Mouse (Mus musculus) layer of hippocampus, postnatal 10 days (tissue): Measurements from ENCODE around the gene Arap1. TPM values are rescaled to one million over a fixed set of nuclear protein-coding genes. Genes with fewer than 3 reads are reported as not detected.

ENCODE experiments used
- DNase-seq, 2 experiments: peaks; one replicate each; pipeline ENCODE4 v3.0.0; 2021; ENCODE audit warnings: low spot score in 2 of 2
- total RNA-seq, 2 experiments: library from RNA; stranded (reverse); gene quantifications; 2 replicates each; pipeline ENCODE4 v1.2.3; 2021

Gene Arap1
- total RNA-seq, 2 experiments from 2014 or later: 19.1 to 24.0 TPM

DNA sequence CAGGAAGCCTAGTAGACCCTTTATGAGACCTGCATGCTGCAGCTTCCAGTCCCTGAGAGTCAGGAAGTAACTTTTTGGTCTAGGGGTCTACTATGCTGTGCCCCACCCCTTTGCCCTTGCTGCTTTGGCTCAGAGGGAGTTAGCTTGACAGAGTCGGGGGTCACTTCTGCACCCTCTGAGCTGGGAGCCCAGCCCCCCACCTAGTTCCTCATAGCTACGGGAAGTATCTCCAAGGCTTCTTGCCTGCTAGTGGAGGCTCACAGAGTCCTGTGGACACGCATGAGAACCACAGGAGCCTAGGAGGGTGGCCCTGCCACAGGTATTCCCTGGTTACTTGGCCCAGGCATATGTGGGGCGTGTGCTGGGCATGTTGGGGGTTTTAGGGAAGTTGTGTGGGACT lies 13.2 kb downstream of the Arap1 start:
- no peak for DNase-seq

DNA sequence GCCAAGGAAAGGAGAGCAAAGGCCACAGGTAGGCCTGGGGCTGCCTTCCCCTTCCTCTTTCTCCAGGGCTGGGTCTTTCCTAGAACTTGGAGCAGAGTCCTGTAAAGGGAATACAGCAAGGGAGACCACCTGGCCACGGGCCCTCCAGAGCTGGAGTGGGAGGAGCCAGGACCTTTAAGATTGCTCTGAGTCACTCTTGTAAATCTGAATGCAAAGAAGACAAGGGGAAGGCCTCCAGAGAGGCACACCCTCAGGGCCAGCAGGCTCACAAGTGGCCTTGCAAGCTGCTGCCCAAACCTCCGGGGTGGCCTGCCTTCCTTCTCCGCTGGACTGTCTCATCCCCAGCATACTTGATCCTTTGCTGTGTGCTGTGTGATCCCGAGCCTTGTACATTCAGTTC lies 13.9 kb downstream of the Arap1 start:
- DNase-seq: no peak

DNA sequence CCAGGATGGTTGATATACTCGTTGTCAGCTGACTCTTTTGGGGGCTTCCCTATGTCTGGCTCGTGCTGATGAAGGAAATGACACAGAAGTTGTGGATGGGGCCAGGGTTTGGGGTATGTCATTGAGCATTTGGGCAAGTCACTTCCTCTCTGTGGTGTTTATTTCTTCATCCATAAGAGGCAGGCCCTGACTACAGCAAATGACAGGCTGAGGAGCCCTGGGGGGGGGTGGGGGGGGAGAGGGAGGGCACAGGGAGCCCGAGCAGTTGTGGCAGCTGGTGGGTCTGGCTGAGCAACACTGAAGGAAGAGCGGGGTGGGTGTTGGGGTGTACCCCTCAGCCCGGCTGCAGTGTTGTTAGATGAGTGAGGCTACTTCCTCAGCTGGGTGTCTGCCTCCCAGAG lies 14.9 kb downstream of the Arap1 start:
- no peak for DNase-seq

DNA sequence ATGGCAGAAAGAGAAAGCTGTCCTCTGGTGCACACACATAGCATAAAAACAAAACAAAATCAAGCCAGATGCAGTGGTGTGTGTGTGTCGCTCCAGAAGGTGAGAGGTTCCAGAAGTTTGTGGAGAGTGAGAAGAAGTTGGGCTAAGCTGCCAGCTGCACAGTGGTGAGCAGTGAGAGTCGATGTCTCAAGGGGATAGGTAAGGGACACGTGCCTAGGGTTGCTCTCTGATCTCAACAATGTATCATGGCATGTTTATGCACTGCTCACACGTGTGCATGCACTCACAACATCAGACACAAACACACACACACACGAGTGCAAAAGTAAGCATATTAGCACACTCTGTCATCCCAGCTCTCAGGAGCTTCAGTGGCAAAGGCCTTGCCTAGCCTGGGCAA lies 16.0 kb downstream of the Arap1 start:
- no peak for DNase-seq

DNA sequence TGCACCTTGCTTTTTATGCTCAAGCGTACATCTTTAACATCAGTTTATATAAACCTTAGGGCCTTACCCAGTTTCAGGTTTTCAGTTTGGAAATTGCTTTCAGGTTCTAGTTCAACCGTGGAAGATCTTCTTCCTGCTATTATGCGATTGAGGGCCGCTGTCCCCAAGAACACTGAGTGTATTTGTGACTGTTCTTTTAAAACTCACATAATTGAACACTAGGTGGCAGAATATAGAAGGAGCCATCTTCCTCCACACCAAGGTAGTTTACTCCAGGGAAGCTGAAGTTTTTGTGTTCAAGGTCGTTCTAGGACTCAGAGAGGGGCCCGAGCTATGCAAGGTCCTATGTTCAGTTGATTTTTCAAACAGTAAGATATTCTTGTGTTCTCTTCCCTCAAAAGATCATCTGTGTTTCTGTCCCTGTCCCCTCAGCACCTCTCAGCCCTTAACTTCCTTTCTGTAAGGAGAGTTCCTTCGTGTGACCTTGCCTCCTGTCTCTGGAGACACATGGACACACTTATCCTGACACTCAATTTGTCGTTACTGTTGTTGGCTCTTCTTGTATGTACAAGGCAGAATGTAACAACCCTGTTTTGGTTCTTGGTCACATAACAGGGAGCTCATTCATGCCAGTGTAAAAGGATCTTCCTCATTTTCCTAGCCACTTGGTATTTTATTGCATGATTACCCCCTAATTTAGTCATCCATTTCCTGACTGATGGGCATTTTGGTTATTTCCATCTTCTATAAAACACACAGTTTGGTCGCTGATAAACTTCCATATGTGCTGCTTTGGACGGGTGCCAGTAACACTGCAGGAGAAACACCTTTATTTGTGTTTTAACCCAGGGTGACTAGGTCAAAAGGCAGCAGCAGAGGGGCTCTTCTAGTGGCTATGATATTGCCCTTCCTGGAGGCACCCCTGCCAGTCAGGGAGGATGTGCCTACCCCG lies 20.3 kb downstream of the Arap1 start:
- DNase-seq: no peak

DNA sequence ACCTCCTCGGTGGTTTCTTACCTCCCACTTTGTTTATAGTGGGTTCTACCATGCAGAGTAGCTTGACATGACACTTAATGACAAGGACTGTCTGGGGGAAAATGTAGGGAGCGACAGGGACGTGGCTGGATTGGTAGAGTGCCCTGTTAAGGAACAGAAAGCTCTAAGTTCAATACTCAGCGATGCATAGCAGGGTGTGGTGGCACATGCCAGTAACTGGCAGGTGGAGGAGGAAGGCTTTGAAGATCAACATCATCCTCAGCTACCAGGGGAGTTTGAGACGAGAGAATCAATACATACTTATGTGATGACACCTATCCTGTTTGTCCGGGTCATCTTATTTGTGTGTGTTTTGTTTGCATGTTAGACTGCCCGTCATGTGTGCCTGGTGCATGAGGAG lies 21.8 kb downstream of the Arap1 start:
- no peak for DNase-seq

DNA sequence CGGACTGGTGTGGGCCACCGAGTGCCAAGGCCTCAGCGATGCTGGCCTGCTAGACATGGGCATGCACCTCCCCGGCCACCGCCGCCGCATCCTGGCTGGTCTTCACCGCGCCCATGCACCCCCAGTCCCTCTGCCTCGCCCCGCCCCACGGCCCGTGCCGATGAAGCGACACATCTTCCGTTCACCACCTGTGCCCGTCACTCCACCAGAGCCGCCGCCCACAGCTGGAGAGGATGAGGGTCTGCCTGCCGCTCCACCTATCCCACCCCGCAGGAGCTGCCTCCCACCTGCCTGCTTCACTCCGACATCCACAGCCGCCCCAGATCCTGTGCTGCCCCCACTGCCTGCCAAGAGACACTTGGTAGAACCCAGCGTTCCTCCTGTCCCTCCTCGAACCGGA lies 25.2 kb downstream of the Arap1 start:
- no peak for DNase-seq

DNA sequence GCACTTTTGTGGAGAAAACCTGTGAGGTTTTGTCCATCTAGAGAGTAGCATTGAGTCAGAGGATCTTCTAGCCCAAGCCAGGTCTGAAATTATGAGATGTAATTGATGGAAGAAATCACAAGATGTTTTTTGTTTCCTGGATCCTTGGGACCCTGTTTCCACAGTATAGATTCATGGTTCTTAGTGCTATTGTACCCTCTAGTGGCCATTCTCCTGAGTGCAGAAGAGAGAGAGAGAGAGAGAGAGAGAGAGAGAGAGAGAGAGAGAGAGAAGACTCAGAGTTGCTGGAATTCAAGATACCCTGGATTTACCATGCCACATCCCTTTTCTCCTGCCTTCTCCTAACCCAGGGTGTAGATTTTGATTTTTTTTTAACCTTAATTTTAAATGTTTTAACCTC lies 26.3 kb downstream of the Arap1 start:
- DNase-seq: no peak

DNA sequence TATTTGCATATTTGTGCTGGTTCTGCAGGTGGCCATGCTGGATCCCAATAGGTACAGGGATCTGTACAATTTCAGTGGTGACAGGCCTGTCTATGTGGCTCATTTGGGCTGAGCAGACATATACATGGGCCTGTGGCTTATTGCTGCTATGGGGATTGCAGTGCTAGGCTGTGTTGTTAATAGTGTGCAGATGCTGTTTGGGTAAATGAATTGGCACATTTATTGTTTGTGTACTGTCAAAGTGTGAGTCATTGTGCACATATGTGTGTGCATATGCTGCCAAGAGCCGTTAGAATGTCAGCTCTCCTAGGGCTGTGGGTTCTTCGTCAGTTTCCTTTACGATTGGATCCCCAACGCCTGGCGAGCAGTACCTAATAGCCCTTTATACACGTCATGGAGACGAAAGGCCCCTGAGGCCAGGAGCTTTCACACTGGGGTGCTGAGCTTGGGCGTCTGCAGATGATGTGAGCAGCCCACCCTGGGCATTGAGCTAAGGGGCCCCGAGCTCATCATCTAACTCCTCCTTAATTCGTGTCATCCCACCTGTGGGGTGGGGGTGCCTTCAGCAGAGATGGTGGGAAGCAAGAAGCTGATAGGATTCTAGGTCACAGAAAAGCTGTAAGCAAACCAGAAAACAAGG lies 29.0 kb downstream of the Arap1 start:
- DNase-seq: no peak

DNA sequence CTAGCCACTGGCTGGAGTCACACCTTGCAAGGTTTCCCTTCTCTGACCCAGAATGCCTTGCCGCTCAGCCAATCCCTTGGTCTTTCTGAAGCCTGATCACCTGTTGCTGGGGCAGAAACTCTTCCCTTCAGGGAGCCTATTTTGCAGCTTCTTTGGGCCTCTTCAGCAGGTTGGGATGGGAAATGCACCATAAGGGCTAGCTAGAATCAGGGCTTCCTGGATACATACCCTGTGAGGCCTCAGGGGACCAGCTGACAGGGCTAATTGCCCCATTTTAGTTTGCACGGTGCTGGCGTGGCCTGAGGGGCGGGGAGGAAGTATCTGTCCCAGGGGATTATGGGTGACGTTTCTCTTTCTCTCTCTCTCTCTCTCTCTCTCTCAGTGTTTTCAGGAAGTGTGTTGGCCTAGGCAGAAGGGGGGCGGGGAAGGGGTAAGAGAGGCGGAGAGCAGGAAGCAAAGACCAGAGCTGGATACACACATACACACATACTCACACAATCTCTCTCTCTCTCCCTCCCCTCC lies 29.9 kb downstream of the Arap1 start:
- DNase-seq: no peak

DNA sequence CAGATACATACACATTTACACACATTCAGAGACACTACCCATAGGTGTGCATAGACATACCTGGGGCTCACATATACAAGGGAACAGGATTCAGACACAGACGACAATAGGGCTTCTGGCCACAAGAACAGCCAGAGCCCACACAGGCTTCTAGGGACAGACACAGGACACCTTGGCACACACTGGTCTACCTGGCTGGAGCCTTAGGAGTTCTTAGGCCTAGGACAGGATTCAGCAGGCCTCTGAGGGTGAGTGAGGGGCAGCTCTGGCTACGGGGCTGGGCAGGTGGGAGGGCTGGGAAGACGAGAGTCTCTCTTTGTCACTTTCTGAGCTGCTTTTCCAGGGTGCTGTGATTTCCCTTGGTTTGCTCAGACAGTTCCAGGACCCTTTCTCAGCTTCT lies 30.4 kb downstream of the Arap1 start:
- DNase-seq: no peak

DNA sequence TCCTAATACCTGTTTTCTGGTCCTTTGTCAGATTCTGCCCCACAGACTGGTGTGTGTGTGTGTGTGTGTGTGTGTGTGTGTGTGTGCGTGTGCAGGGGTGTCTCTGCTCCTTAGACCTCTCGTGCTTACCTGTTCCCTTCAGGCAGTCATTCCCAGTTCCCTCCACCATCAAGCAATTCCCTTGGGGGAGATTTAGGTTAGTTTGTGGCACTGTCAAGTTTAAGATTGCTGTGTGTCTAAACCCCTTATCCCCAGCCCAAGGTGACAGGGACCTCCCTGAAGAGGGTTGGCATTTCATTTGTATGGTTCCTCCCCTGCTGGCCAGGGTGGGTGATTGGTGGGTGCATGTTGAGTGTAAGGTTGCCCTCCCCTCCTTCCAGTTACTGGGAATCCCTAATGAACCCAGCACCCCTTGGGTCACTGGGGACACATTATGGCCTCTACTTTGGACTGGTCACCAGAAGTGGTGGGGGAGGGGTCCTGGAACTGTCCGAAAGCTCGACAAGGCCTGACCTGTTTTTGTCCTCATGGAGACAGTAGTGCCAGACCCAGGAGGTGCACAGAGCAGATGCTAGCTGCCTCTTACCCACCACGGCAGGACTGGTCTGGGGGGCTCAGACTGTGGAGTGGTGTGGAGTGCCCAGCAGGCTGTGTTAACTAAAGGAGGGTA lies 31.1 kb downstream of the Arap1 start:
- DNase-seq: no peak

DNA sequence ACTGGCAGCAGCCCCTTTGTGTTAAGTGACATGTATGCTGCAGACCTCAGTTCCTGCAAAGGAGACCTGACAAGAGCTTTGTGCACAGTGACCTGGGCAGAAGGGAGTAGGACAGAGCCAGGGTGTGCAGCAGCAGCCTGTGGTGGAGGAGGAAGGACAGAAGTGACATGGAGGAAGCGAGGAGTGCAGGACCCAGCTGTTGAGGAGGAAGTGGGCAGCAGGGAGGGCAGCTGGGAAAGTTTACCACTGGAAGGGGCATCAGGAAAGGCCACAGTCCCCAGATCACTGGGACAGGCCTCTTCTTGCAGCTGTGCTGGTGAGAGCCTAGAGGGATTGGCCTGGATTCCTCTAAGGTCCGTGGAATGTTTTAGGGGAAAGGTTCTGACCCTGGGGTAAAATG lies 31.9 kb downstream of the Arap1 start:
- no peak for DNase-seq

DNA sequence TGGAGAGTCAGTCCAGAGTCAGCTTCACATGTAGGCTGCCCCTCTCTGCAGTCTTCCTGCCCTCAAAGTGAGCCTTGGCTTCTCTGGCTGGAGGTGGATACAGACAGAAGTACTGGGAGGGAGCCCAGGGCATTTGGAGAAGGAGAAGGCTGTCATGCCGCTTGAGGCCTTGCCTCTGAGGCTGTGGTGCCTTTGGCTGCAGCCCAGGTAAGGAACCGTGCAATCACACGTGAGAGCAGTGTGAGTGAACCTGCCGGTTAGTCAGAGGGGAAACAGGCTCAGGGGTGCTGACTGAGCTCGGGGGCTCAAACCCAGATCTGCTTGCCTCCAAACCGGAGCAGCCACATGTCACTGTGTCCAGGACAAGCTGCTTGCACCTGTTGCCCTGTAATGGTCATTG lies 33.6 kb downstream of the Arap1 start:
- no peak for DNase-seq

DNA sequence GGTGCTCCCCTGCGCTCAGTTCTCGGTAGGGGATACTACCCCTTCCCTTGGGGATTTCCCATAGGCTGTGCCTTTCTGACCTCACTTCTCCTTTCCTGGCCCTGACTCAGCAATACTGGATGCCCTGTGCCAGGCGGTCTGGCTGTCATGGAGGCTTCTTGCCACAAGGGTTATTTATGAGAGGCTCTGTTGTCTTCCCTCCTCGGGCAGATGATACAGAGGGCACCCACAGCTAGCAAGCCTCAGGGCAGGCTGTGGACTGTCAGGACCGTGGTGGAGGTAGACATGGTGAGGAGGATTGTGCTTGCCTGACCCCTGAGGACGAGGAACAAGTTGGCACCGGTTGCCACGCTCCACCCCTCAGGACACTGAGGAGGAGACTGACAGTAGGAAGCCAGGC lies 34.5 kb downstream of the Arap1 start:
- no peak for DNase-seq

DNA sequence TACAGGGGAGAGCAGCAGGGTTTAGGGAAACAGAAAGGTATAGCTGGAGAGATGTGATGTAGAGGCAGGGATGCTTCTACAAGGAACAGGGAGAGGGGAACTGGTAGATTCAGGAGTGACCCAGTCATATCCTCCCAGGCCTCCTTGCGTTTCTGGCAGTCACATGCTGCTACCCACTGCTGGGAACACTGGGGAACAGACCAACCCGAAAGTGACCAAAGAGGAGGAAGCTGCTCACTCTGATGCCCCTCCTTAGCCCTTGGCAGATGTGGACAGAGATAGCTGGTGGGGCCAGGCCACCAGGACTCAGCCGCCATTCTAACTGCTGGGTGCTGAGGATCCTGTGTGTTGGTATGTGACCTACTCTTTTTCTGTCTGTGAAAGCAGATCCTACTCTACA lies 35.9 kb downstream of the Arap1 start:
- DNase-seq: no peak

DNA sequence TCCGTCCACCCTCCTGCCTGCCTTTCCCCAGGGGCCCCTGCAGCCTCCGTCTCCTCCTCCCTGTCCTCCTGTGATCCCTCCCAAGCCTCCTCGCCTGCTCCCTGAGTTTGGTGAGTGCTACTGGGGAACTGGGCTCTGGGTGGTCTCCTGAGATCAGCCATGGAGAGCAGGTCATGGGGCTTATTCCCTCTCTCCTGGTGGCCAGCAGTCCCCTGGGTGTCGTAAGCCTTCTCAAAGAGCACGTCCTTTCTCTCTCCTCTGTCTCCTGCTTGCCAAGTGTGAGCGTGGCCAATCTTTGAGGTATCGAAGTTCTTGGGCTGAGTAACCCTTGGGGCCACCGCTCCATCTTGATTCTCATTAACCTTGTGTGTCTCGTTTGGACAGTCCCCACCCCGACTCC lies 37.1 kb downstream of the Arap1 start:
- DNase-seq: no peak

DNA sequence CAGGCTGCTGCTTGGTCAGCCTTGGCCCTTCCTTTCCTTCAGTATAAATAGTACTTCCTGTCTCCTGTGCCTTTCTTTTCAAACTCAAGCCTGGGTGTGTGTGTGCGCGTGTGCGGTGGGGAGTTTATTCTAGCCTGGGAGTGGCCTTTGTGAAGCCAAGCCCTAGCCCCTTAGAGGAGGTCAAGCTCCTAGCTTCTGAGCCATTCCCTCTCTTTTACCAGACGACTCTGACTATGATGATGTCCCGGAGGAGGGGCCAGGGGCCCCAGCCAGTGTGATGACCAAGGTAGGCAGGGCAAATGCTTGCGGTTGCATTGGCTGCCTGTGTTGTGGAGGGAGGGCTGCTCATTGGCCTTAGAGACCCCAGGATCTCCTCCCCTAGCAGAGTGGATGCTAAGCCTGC lies 37.5 kb downstream of the Arap1 start:
- no peak for DNase-seq

DNA sequence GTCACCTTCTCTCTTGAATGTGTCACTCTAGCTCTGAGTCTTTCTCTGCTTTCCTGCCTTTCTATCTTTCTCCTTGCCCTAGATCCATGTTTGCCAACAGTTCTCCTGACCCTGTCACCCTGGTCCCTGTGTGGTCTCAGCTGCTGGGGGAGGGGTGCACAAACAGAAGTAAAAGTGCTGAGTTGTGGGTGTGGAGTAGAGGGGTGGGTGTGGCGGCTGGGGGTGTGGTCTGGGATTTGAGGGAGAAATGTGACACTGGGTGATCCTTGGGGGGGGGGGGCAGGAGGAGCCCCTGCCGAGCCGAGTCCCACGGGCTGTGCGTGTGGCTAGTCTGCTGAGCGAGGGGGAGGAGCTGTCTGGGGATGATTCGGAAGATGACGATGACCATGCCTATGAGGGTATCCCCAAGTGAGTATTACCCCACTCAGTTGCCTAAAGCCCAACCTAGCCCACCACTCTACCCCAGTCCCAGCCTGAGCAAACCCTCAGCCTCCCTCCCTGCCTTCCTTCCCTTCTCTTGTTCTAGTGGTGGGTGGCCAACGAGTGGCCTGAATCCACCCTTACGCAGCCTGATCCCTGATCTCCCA lies 38.1 kb downstream of the Arap1 start:
- DNase-seq: no peak

DNA sequence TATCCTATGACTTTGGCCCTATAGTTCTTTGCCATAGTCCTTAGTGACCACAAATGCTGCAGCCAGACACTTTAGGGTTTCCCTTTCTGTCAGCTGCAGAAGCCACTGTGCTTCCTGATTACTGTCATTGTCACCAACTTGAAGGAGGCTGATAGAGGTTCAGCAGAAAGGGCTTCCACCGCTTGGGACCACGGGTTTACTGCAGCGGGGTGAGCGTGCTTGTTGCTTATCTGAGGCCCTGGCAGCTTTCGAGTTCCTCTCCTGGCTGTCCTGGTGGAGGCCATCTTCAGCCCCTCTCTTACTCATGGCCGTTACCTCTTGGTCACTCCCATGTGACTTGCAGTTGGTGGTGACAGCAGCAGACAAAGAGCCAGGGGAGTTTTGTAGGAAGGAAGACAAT lies 41.4 kb downstream of the Arap1 start:
- DNase-seq: no peak

DNA sequence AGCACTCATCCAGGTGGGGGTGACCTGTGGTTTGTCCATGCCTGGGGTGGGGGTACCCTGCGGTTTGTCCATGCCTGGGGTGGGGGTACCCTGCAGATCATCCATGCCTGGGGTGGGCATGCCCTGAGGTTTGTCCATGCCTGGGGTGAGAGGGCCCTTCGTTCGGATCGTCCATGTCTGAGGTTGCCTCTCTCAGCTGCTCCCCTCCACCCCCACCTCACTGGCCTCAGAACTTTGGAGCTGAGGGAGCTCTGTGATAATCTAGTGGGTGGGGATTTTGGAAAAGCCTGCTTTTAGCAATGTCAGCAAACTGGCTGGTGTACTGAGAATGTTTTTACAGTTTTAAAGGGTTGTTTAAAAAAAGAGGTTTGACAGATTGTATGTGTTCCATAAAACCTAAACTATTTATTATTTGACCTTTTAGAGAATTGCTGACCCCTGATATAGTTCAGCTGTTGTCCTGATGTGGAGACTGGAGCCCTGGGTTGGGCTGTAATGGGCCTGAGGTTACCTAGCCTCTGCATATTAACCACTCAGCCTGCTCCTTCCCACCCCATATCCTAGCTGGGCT lies 44.1 kb downstream of the Arap1 start:
- DNase-seq: no peak
